Mouse (Mus musculus): ENCODE measurements around the gene Dnajb2. TPM values are rescaled to one million over a fixed set of nuclear protein-coding genes. Genes with fewer than 3 reads are reported as not detected.

The Dnajb2 gene
- total and polyA plus RNA-seq, 3 experiments = 6.8 to 15.2 (median 13.8) TPM

DNA sequence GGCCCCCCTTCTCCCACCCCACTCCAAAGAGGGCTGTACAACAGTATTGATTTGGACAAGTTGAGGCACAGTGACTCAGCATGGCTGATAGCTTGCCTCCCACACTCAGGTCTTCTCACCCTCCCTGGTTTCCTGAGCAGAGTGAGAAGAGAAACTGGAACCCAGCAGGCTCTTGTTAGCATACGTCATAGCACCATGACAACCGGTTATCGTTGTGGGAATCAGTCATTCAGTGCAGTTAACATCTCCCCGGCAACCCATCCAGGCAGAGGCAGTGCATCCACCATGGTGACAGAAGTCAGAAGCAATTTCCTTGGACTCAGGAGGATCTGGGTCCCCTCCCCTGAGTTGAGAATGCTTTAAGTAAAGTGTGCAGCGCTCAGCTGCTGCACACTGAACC lies 46.8 kb downstream of the Dnajb2 start:
- H3K9ac ChIP-seq (ENCODE audit: insufficient read depth, low read depth) = no peak overlapping the region
- peaks cover 26% of the 10 kb centered on the region for H3K9me3 ChIP-seq (replicated peaks; ENCODE audit: low read length)
- no peaks in the 10 kb centered on the region for H3K79me2 ChIP-seq (replicated peaks; ENCODE audit: control insufficient read depth, extremely low read depth, insufficient read depth, poor library complexity, severe bottlenecking)
- dilution Hi-C loops (cut with MboI; ENCODE audit: extremely low pct_ligation_motif_present, extremely low pct_unique_long_range_greater_than_20kb, low sequenced_read_pairs) (no loop called here), in situ Hi-C loops (cut with MboI; ENCODE audit: low pct_ligation_motif_present, low pct_unique_long_range_greater_than_20kb, low sequenced_read_pairs) (no loop called here)
- H3K27me3 ChIP-seq (replicated peaks) = peaks cover 57% of the 10 kb centered on the region
- H3K4me3 ChIP-seq (replicated peaks in 1 of 3; ENCODE audit: low read depth in 2 of 3, low read length in 2 of 3, poor library complexity in 1 of 3) = no peak overlapping the region
- no peaks in the 10 kb centered on the region for H3K4me1 ChIP-seq (ENCODE audit: control insufficient read depth in 1 of 2, insufficient read depth in 2 of 2)
- DNase-seq (ENCODE audit: extremely low read depth) = no peak
- H3K36me3 ChIP-seq (replicated peaks in 1 of 2; ENCODE audit: control insufficient read depth in 1 of 2, insufficient read depth in 1 of 2, low read length in 1 of 2) = no peaks in the 10 kb centered on the region
- no peak for TF ChIP-seq ETS1 (conservative IDR thresholded peaks at IDR 0.05; ENCODE audit: low read depth, low read length)
- TF ChIP-seq PAX5 (IDR thresholded peaks at IDR 0.05; ENCODE audit: low read length) = no peak
- TF ChIP-seq MAX (IDR thresholded peaks at IDR 0.05; ENCODE audit: low read length) = no peak
- no peak for TF ChIP-seq CHD2 (IDR thresholded peaks at IDR 0.05; ENCODE audit: low read length)
- no peak for TF ChIP-seq TBP (conservative IDR thresholded peaks at IDR 0.05; ENCODE audit: low read depth, low read length)
- no peak overlapping the region for H3K4me2 ChIP-seq (ENCODE audit: insufficient read depth, low read depth, poor library complexity, severe bottlenecking)
- H3K27ac ChIP-seq (ENCODE audit: insufficient read depth, low read depth) = no peak overlapping the region

DNA sequence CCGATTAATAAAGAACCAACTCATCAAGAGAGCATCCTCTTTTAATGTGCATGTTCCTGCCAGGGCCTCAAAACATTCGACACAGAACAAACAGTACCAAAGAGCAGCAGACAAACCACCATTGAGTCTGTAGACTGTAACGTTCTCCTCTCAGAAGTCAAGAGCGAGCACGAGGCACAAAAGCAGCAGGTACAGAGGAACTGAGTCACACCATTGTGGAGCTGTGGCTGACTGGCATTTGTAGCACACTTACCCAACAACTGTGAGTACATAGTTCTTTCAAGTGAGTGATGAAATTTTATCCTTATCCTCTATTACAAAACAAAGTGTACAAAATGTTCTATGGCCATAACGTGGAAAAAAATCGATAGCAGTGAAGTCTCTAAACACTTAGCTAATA lies 48.7 kb downstream of the Dnajb2 start:
- no peak overlapping the region for H3K27ac ChIP-seq (ENCODE audit: insufficient read depth, low read depth)
- dilution Hi-C loops (cut with MboI; ENCODE audit: extremely low pct_ligation_motif_present, extremely low pct_unique_long_range_greater_than_20kb, low sequenced_read_pairs) (no loop called here), in situ Hi-C loops (cut with MboI; ENCODE audit: low pct_ligation_motif_present, low pct_unique_long_range_greater_than_20kb, low sequenced_read_pairs) (no loop called here)
- no peaks in the 10 kb centered on the region for H3K4me1 ChIP-seq (ENCODE audit: control insufficient read depth in 1 of 2, insufficient read depth in 2 of 2)
- DNase-seq (ENCODE audit: extremely low read depth) = no peak
- H3K4me3 ChIP-seq (replicated peaks in 1 of 3; ENCODE audit: low read depth in 2 of 3, low read length in 2 of 3, poor library complexity in 1 of 3) = no peak overlapping the region
- no peak for TF ChIP-seq ZNF384 (IDR thresholded peaks at IDR 0.05; ENCODE audit: low read depth, low read length)
- TF ChIP-seq GABPA (IDR thresholded peaks at IDR 0.05; ENCODE audit: insufficient replicate concordance, low read depth, low read length) = no peak
- TF ChIP-seq E2F4 (IDR thresholded peaks at IDR 0.05; ENCODE audit: insufficient replicate concordance, low read depth, low read length) = no peak
- TF ChIP-seq MAZ (IDR thresholded peaks at IDR 0.05; ENCODE audit: low read depth, low read length) = no peak
- no peak for TF ChIP-seq MYC (IDR thresholded peaks at IDR 0.05; ENCODE audit: low read depth, low read length)
- TF ChIP-seq HCFC1 (IDR thresholded peaks at IDR 0.05; ENCODE audit: low read depth, low read length) = no peak
- no peak for TF ChIP-seq JUND (conservative IDR thresholded peaks at IDR 0.05; ENCODE audit: low read depth, low read length)
- no peak for TF ChIP-seq PAX5 (IDR thresholded peaks at IDR 0.05; ENCODE audit: low read length)
- no peak for TF ChIP-seq MAX (IDR thresholded peaks at IDR 0.05; ENCODE audit: low read length)
- no peak for TF ChIP-seq POLR2A (IDR thresholded peaks at IDR 0.05; ENCODE audit: low read depth, low read length)
- no peak for TF ChIP-seq MXI1 (IDR thresholded peaks at IDR 0.05; ENCODE audit: low read depth, low read length)
- TF ChIP-seq CHD2 (IDR thresholded peaks at IDR 0.05; ENCODE audit: low read length) = no peak
- no peak for TF ChIP-seq ZMIZ1 (IDR thresholded peaks at IDR 0.05; ENCODE audit: low read depth, low read length)
- no peak for TF ChIP-seq NELFE (IDR thresholded peaks at IDR 0.05; ENCODE audit: low read depth, low read length)
- TF ChIP-seq UBTF (IDR thresholded peaks at IDR 0.05; ENCODE audit: low read depth, low read length) = no peak
- no peak for TF ChIP-seq RAD21 (IDR thresholded peaks at IDR 0.05; ENCODE audit: low read depth, low read length)
- no peak for TF ChIP-seq NRF1 (IDR thresholded peaks at IDR 0.05; ENCODE audit: low read depth, low read length)
- TF ChIP-seq ZC3H11A (IDR thresholded peaks at IDR 0.05; ENCODE audit: low read depth, low read length) = no peak
- no peak overlapping the region for H3K4me2 ChIP-seq (ENCODE audit: insufficient read depth, low read depth, poor library complexity, severe bottlenecking)
- H3K79me2 ChIP-seq (replicated peaks; ENCODE audit: control insufficient read depth, extremely low read depth, insufficient read depth, poor library complexity, severe bottlenecking) = no peaks in the 10 kb centered on the region
- peaks cover 26% of the 10 kb centered on the region for H3K9me3 ChIP-seq (replicated peaks; ENCODE audit: low read length)
- H3K27me3 ChIP-seq (replicated peaks) = peaks cover 55% of the 10 kb centered on the region
- H3K36me3 ChIP-seq (replicated peaks in 1 of 2; ENCODE audit: control insufficient read depth in 1 of 2, insufficient read depth in 1 of 2, low read length in 1 of 2) = no peaks in the 10 kb centered on the region
- H3K9ac ChIP-seq (ENCODE audit: insufficient read depth, low read depth) = no peak overlapping the region

All from CH12.LX (cell line).